Mouse (Mus musculus) bone marrow, adult 2 months (tissue): ENCODE results near the gene Adap2.
"Not testable (repeated sequence)": the region's sequence is repeated elsewhere in the genome, so short reads cannot be mapped to it uniquely, and the experiment has no call there.

Source experiments
- CTCF ChIP-seq: fragments of 200-500 bp; IDR thresholded peaks from 2 replicates; pipeline ENCODE4 v1.5.1; 2011; ENCODE audit warnings: low read length, control low read depth; ENCODE audit not compliant: control insufficient read depth, insufficient read depth
- POLR2A ChIP-seq: fragments of 200-500 bp; IDR thresholded peaks from 2 replicates; pipeline ENCODE4 v1.6.1; 2011; ENCODE audit warnings: low read depth, mild to moderate bottlenecking, control low read depth, low read length, borderline replicate concordance; ENCODE audit not compliant: control insufficient read depth

GRCm38 (mm10) chr11:80185441-80185976 is 31.6 kb downstream of the Adap2 start:
- TF ChIP-seq CTCF, POLR2A: not testable (repeated sequence)
